Mouse (Mus musculus): ENCODE measurements at regions not wholly inside any gene's neighbourhood (a gene's known extent, or its start where the extent isn't known, plus 50 kb on each side); places are given as distances from the start of the nearest gene placed in this dataset.

GRCm38 (mm10) chr14:100350021-100350790, 65.7 kb upstream of the Klf12 start:
- no peak for DNase-seq

DNA sequence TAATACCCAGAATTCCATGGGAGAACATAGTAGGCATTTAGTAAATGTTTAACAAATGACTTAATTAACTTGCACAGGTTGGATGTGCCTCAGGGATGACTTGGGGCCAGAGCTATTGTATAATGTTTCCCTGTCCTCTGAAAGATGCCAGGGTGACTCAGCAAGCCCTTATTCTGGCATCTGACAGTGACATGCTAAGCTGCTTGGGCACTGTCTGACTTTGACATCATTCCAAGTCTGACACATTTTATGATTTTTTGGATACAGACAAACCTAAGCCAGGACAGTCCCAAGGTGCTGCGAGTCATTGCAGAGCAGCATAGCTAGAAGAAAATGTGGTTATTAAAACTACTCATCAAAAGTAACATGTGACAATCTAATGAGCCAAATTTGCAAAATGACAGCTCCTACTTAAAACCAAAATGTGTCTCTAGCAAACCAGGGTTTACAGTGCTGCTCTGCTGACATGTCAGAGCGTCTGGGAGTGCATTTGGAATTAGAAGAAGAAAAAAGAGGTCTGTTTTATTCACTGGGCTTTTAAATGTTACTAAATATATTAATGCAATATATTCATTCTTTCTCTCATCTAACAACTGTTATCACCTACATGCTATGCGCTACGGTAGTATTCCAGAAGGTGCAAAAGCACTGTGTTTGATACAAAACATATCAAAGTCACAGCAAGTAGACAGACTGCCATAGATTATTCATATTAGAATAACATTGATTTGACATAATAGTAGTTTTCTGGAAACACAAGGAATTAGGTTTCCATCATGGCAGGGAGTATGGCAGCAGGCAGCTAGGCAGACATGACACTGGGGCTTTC, 64.1 kb upstream of the Klf12 start:
- no peak for DNase-seq

- DNase-seq: no peak
Measured at GRCm38 (mm10) chr14:100336926-100337325, 52.4 kb upstream of the Klf12 start.

Small RNA genes in the stretch of these regions (microRNA-seq; reads per million reads assigned to microRNA genes)
- gene Gm22401: 0 reads per million in 2 experiments

All from layer of hippocampus, postnatal 36 days (tissue).